Mouse (Mus musculus) B cell, adult 62 days (primary cell): ENCODE measurements around the gene Fam120b. TPM values are rescaled to one million over a fixed set of nuclear protein-coding genes. Genes with fewer than 3 reads are reported as not detected.

Experiments used
- total RNA-seq: library from RNA; stranded (reverse); gene quantifications from 4 replicates; pipeline ENCODE4 v1.2.4, GENCODE M21; 2023

Gene Fam120b
- 28.7 to 33.2 TPM (median 30.6 TPM) in 4 replicates for total RNA-seq

GRCm38 (mm10) chr17:15395997-15396675 is at the start of gene Fam120b:
Gene Fam120b, plus strand, starts transcription at chr17:15396202.

GRCm38 (mm10) chr17:15376494-15377181 is 19.4 kb upstream of the Fam120b start, which contains the start of gene Dll1:
Gene Dll1, minus strand, starts transcription at chr17:15376872.

Other genes starting within 250 kb of the Fam120b start
- gene Dll1, start 19.3 kb upstream of the Fam120b start, total RNA-seq: 3.1 to 9.3 TPM (median 5.5 TPM) in 4 replicates
- 101 to 111 TPM (median 104 TPM) in 4 replicates for gene Psmb1, start 103.5 kb downstream of the Fam120b start, total RNA-seq
- 55.0 to 61.2 TPM (median 57.6 TPM) in 4 replicates for gene Tbp, start 103.7 kb downstream of the Fam120b start, total RNA-seq
- gene Pdcd2, start 131.1 kb downstream of the Fam120b start, total RNA-seq: 30.4 to 36.6 TPM (median 34.3 TPM) in 4 replicates
- 29.8 to 39.1 TPM (median 31.6 TPM) in 4 replicates for gene Prdm9, start 168.2 kb downstream of the Fam120b start, total RNA-seq